Mouse (Mus musculus): ENCODE results near the gene Prkar2a.

The Prkar2a gene

GRCm38 (mm10) chr9:108692226-108693041 is 3.3 kb downstream of the Prkar2a start:
- peak; percentile 30 for DNase-seq (ENCODE audit: low read depth, low spot score)

GRCm38 (mm10) chr9:108693946-108694345 is 4.8 kb downstream of the Prkar2a start:
- no peak for DNase-seq (ENCODE audit: low read depth, low spot score)

GRCm38 (mm10) chr9:108694533-108694932 is 5.4 kb downstream of the Prkar2a start:
- no peak for DNase-seq (ENCODE audit: low read depth, low spot score)

- DNase-seq (ENCODE audit: low read depth, low spot score), result no peak
These were observed 13.4 kb downstream of the Prkar2a start for GRCm38 (mm10) chr9:108702476-108702875.

- peak; percentile 52 for DNase-seq (ENCODE audit: low read depth, low spot score)
These were observed 14.4 kb downstream of the Prkar2a start for GRCm38 (mm10) chr9:108703373-108704110.

GRCm38 (mm10) chr9:108704591-108704990 is 15.5 kb downstream of the Prkar2a start:
- peak; percentile 34 for DNase-seq (ENCODE audit: low read depth, low spot score)

- DNase-seq (ENCODE audit: low read depth, low spot score), result no peak
These were observed 18.1 kb downstream of the Prkar2a start for GRCm38 (mm10) chr9:108707212-108707611.

- DNase-seq (ENCODE audit: low read depth, low spot score), result no peak
These were observed 19.7 kb downstream of the Prkar2a start for GRCm38 (mm10) chr9:108708833-108709232.

GRCm38 (mm10) chr9:108710767-108711166 is 21.7 kb downstream of the Prkar2a start:
- DNase-seq (ENCODE audit: low read depth, low spot score), result no peak

GRCm38 (mm10) chr9:108716199-108716598 is 27.1 kb downstream of the Prkar2a start:
- no peak for DNase-seq (ENCODE audit: low read depth, low spot score)

- DNase-seq (ENCODE audit: low read depth, low spot score), result no peak
These were observed 34.6 kb downstream of the Prkar2a start for GRCm38 (mm10) chr9:108723751-108724150.

- DNase-seq (ENCODE audit: low read depth, low spot score), result no peak
These were observed 37.0 kb downstream of the Prkar2a start for GRCm38 (mm10) chr9:108726116-108726515.

- no peak for DNase-seq (ENCODE audit: low read depth, low spot score)
These were observed 39.9 kb downstream of the Prkar2a start for GRCm38 (mm10) chr9:108729050-108729449.

GRCm38 (mm10) chr9:108732462-108732861 is 43.3 kb downstream of the Prkar2a start:
- DNase-seq (ENCODE audit: low read depth, low spot score), result no peak

GRCm38 (mm10) chr9:108734626-108735025 is 45.5 kb downstream of the Prkar2a start:
- DNase-seq (ENCODE audit: low read depth, low spot score), result no peak

- DNase-seq (ENCODE audit: low read depth, low spot score), result no peak
These were observed 50.1 kb downstream of the Prkar2a start for GRCm38 (mm10) chr9:108739239-108739638.

GRCm38 (mm10) chr9:108740062-108740461 is 50.9 kb downstream of the Prkar2a start:
- no peak for DNase-seq (ENCODE audit: low read depth, low spot score)

- DNase-seq (ENCODE audit: low read depth, low spot score), result no peak
These were observed 52.9 kb downstream of the Prkar2a start for GRCm38 (mm10) chr9:108742048-108742447.

- DNase-seq (ENCODE audit: low read depth, low spot score), result no peak
These were observed 57.9 kb downstream of the Prkar2a start for GRCm38 (mm10) chr9:108746876-108747499.

- no peak for DNase-seq (ENCODE audit: low read depth, low spot score)
These were observed 58.6 kb downstream of the Prkar2a start for GRCm38 (mm10) chr9:108747694-108748093.

- DNase-seq (ENCODE audit: low read depth, low spot score), result peak; percentile 49
These were observed 59.6 kb downstream of the Prkar2a start for GRCm38 (mm10) chr9:108748600-108749183.

GRCm38 (mm10) chr9:108750616-108751015 is 61.5 kb downstream of the Prkar2a start:
- DNase-seq (ENCODE audit: low read depth, low spot score), result no peak
